13 mouse cellular contexts compared by ENCODE assay signal in genomic region chr7:121436884-121437283, GRCm38 (mm10). TPM values are rescaled to one million over a fixed set of nuclear protein-coding genes. Genes with fewer than 3 reads are reported as not detected.
"Had no signal": no experiment of that assay in that cellular context is flagged by ENCODE, and none has a peak within 500 bp of the region (broad histone marks: within the 10 kb centered on the region; RNA-seq: fewer than 3 reads in every experiment).

No protein-coding gene starts in this region.

- H3K27me3 ChIP-seq: intestine, embryonic 15.5 days; midbrain, embryonic 15.5 days; neural tube, embryonic 12.5 days had no signal

- H3K4me3 ChIP-seq: intestine, embryonic 15.5 days; midbrain, embryonic 15.5 days; neural tube, embryonic 12.5 days had no signal

- H3K4me1 ChIP-seq: intestine, embryonic 15.5 days; midbrain, embryonic 15.5 days; neural tube, embryonic 12.5 days had no signal

- ATAC-seq: intestine, embryonic 15.5 days; midbrain, embryonic 15.5 days had no signal

- H3K9ac ChIP-seq: intestine, embryonic 15.5 days; liver, embryonic 14.5 days; midbrain, embryonic 15.5 days; neural tube, embryonic 12.5 days had no signal

- H3K9me3 ChIP-seq: intestine, embryonic 15.5 days; midbrain, embryonic 15.5 days; neural tube, embryonic 12.5 days had no signal

- H3K4me2 ChIP-seq: intestine, embryonic 15.5 days; midbrain, embryonic 15.5 days; neural tube, embryonic 12.5 days had no signal

- DNase-seq: kidney, adult 18-20 months; kidney, postnatal 25 days; layer of hippocampus, adult 9-11 months; layer of hippocampus, postnatal 36 days; lung, adult 18-20 months; thymus, adult 2 months; thymus, postnatal 25 days had no signal

- H3K36me3 ChIP-seq: intestine, embryonic 15.5 days; midbrain, embryonic 15.5 days; neural tube, embryonic 12.5 days had no signal

- H3K27ac ChIP-seq: intestine, embryonic 15.5 days; liver, embryonic 14.5 days; midbrain, embryonic 15.5 days; neural tube, embryonic 12.5 days; stomach, postnatal 0 days had no signal

RNA-seq across cellular contexts. Expression of gene Hs3st2, which starts 45.2 kb away (rescaled TPM):
- polyA plus RNA-seq: liver, adult 2 months had no signal
